Mouse (Mus musculus): Measurements from ENCODE around the gene Cr1l. TPM values are rescaled to one million over a fixed set of nuclear protein-coding genes. Genes with fewer than 3 reads are reported as not detected.
A peak's percentile ranks its signal among the peaks of the same experiment; 100 is the strongest.

The Cr1l gene
- total RNA-seq (2021) = 10 to 100 TPM; 42.2 to 45.4 TPM
- long read RNA-seq, experiment 1, transcript Cr1l-201 (10 exons, 1,651 nt) = major isoform, 9 of 29 reads
- long read RNA-seq, experiment 1, partial matches to known transcripts = 3 of 29 reads
- long read RNA-seq, experiment 1, other reads (novel, unspliced or antisense) = 17 of 29 reads
- long read RNA-seq, experiment 2, transcript Cr1l-201 (10 exons, 1,651 nt) = major isoform, 11 of 56 reads
- long read RNA-seq, experiment 2, partial matches to known transcripts = 0 of 56 reads
- long read RNA-seq, experiment 2, other reads (novel, unspliced or antisense) = 41 of 56 reads

GRCm38 (mm10) chr1:195130953-195131674 lies at the start of gene Cr1l:
Gene Cr1l, minus strand, starts transcription at chr1:195131586.
- peak; percentile 77 for DNase-seq

GRCm38 (mm10) chr1:195175980-195176931 lies 44.9 kb upstream of the Cr1l start, which contains the start of gene Cr2:
Gene Cr2, minus strand, starts transcription at chr1:195176716.
- DNase-seq = peak; percentile 27

GRCm38 (mm10) chr1:195164996-195165755 lies 33.8 kb upstream of the Cr1l start:
- DNase-seq = no peak

- DNase-seq = no peak
These were observed 684 bp upstream of the Cr1l start for GRCm38 (mm10) chr1:195132070-195132469.

- DNase-seq = no peak
These were observed 259 bp upstream of the Cr1l start for GRCm38 (mm10) chr1:195131675-195132015.

GRCm38 (mm10) chr1:195130479-195130878 lies 907 bp downstream of the Cr1l start:
- DNase-seq = no peak

- no peak for DNase-seq
These were observed 1.5 kb downstream of the Cr1l start for GRCm38 (mm10) chr1:195129867-195130266.

- DNase-seq = no peak
These were observed 17.0 kb downstream of the Cr1l start for GRCm38 (mm10) chr1:195114414-195114813.

- no peak for DNase-seq
These were observed 17.8 kb downstream of the Cr1l start for GRCm38 (mm10) chr1:195113621-195114020.

- DNase-seq = no peak
These were observed 30.7 kb downstream of the Cr1l start for GRCm38 (mm10) chr1:195100693-195101092.

GRCm38 (mm10) chr1:195098004-195098403 lies 33.4 kb downstream of the Cr1l start:
- DNase-seq = no peak

GRCm38 (mm10) chr1:195092220-195092720 lies 39.1 kb downstream of the Cr1l start, which contains the start of gene Cd46:
Gene Cd46, minus strand, starts transcription at chr1:195092249.
- peak; percentile 52 for DNase-seq

- no peak for DNase-seq
These were observed 39.6 kb downstream of the Cr1l start for GRCm38 (mm10) chr1:195091699-195092219.

GRCm38 (mm10) chr1:195082142-195082541 lies 49.2 kb downstream of the Cr1l start:
- no peak for DNase-seq

Other genes with a start within 250 kb of the Cr1l start
- 100 to 1,000 TPM; 162 to 196 TPM for gene Cd34, start 192.8 kb downstream of the Cr1l start, total RNA-seq (2021)
- 1 to 10 TPM in 1 of 2 experiments, under 1 TPM in 1; 0.99 to 1.4 TPM for gene Cd46, start 39.3 kb downstream of the Cr1l start, total RNA-seq (2021)
- not detected for gene Cr2, start 45.1 kb upstream of the Cr1l start, total RNA-seq (2021)

All from gastrocnemius, postnatal 10 days (tissue).